Mouse (Mus musculus) liver, embryonic 14.5 days (tissue): ENCODE measurements around the gene Disc1.

Experiments used
- CTCF ChIP-seq: IDR thresholded peaks from 2 replicates; pipeline ENCODE4 v1.5.1; 2016; ENCODE audit warnings: antibody characterized with exemption, low read depth, control low read depth
- EP300 ChIP-seq: IDR thresholded peaks from 2 replicates; pipeline ENCODE4 v1.6.1; 2016; ENCODE audit warnings: antibody characterized with exemption, low read depth

DNA sequence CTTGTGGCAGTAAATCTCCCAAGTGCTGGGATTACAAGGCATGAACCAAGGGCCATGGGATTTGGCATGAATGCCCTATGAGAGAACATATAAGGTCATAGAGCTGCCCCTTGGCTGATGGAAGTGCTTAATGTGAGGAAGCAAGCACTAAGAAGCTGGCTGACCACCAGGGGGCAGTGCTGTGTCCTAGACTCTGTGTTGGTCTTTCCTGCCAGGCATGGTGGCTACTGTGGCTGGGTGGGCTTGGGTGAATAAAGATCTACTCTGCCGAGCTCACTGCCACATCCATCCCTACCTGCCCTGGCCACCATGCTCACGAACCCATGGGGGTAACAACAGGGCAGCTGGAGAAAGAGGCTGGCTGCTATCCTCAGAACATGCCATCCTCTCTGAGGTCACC, 2.0 kb upstream of the Disc1 start:
- TF ChIP-seq CTCF (peak; percentile 89), EP300 (no peak)
